Mouse (Mus musculus) CH12.LX (cell line): ENCODE measurements around the gene Osbp2. TPM values are rescaled to one million over a fixed set of nuclear protein-coding genes. Genes with fewer than 3 reads are reported as not detected.
A peak's percentile ranks its signal among the peaks of the same experiment; 100 is the strongest.

Experiments
- DNase-seq: peaks from one replicate; pipeline ENCODE4 v3.0.0-alpha.2; 2013; ENCODE audit errors: extremely low read depth
- H3K27ac ChIP-seq: 2 replicates; pipeline ENCODE4 v1.5.1; 2012; ENCODE audit warnings: low read depth, mild to moderate bottlenecking, control low read depth, moderate library complexity; ENCODE audit not compliant: insufficient read depth
- H3K27me3 ChIP-seq: replicated peaks from 2 replicates; pipeline ENCODE3; 2012; ENCODE audit warnings: inconsistent platforms
- H3K36me3 ChIP-seq, 2 experiments: replicated peaks in 1 of 2; 2 replicates each; pipeline versions ENCODE3 to v1.6.1; 2012; ENCODE audit warnings: inconsistent platforms in 1 of 2, low read length in 1 of 2, mild to moderate bottlenecking in 1 of 2, mixed read lengths in 1 of 2, moderate library complexity in 1 of 2; ENCODE audit not compliant: control insufficient read depth in 1 of 2, insufficient read depth in 1 of 2
- H3K4me1 ChIP-seq, 2 experiments: 2 replicates each; pipeline ENCODE4 v1.6.1; 2012; ENCODE audit warnings: inconsistent platforms in 1 of 2, moderate library complexity in 1 of 2; ENCODE audit not compliant: insufficient read depth in 2 of 2, control insufficient read depth in 1 of 2
- H3K4me2 ChIP-seq: 2 replicates; pipeline ENCODE4 v1.6.1; 2012; ENCODE audit warnings: low read depth, mild to moderate bottlenecking, control low read depth; ENCODE audit not compliant: poor library complexity, insufficient read depth, severe bottlenecking
- H3K4me3 ChIP-seq, 3 experiments: fragments of 150-350 bp in 1 of 3; sonication (generic) in 1 of 3; replicated peaks in 1 of 3; 2 replicates each; pipeline versions ENCODE3 to v1.5.1; 2011 to 2012; ENCODE audit warnings: low read depth in 2 of 3, low read length in 2 of 3, mild to moderate bottlenecking in 2 of 3, moderate library complexity in 2 of 3, control low read depth in 1 of 3, improper control_type of control experiment in 1 of 3, inconsistent platforms in 1 of 3, mixed read lengths in 1 of 3; ENCODE audit not compliant: poor library complexity in 1 of 3
- H3K79me2 ChIP-seq: replicated peaks from 2 replicates; pipeline ENCODE4 v1.6.1; 2012; ENCODE audit warnings: mild to moderate bottlenecking, moderate library complexity; ENCODE audit not compliant: control insufficient read depth, poor library complexity, insufficient read depth, severe bottlenecking; ENCODE audit errors: extremely low read depth
- H3K9ac ChIP-seq: 2 replicates; pipeline ENCODE4 v1.6.1; 2012; ENCODE audit warnings: low read depth, mild to moderate bottlenecking, control low read depth, moderate library complexity; ENCODE audit not compliant: insufficient read depth
- H3K9me3 ChIP-seq: replicated peaks from 2 replicates; pipeline ENCODE3; 2012; ENCODE audit warnings: low read length, inconsistent platforms, mixed read lengths
- BHLHE40 ChIP-seq: IDR thresholded peaks from 2 replicates; pipeline ENCODE4 v1.6.1; 2011; ENCODE audit warnings: mild to moderate bottlenecking, low read depth, low read length, improper control_type of control experiment
- CTCF ChIP-seq, 2 experiments: IDR thresholded peaks in 1 of 2; conservative IDR thresholded peaks in 1 of 2; 2 replicates each; pipeline ENCODE4 v1.5.1; 2011 to 2012; ENCODE audit warnings: low read depth in 2 of 2, low read length in 2 of 2, improper control_type of control experiment in 1 of 2, inconsistent platforms in 1 of 2, mild to moderate bottlenecking in 1 of 2, moderate library complexity in 1 of 2
- ELF1 ChIP-seq: IDR thresholded peaks from 2 replicates; pipeline ENCODE4 v1.6.1; 2014; ENCODE audit warnings: low read depth, mild to moderate bottlenecking, inconsistent platforms, low read length, improper control_type of control experiment
- EP300 ChIP-seq: IDR thresholded peaks from 2 replicates; pipeline ENCODE4 v1.6.1; 2011; ENCODE audit warnings: low read length, improper control_type of control experiment
- ETS1 ChIP-seq: conservative IDR thresholded peaks from 2 replicates; pipeline ENCODE4 v1.6.1; 2012; ENCODE audit warnings: low read depth, mild to moderate bottlenecking, inconsistent platforms, low read length, improper control_type of control experiment, moderate library complexity
- GABPA ChIP-seq: IDR thresholded peaks from 2 replicates; pipeline ENCODE4 v1.6.1; 2012; ENCODE audit warnings: low read depth, low read length, improper control_type of control experiment, inconsistent platforms; ENCODE audit not compliant: insufficient replicate concordance
- HCFC1 ChIP-seq: IDR thresholded peaks from 2 replicates; pipeline ENCODE4 v1.6.1; 2012; ENCODE audit warnings: low read depth, mild to moderate bottlenecking, inconsistent platforms, low read length, improper control_type of control experiment
- JUN ChIP-seq: IDR thresholded peaks from 2 replicates; pipeline ENCODE4 v1.6.1; 2011; ENCODE audit warnings: low read depth, mild to moderate bottlenecking, low read length, improper control_type of control experiment, moderate library complexity; ENCODE audit not compliant: insufficient read depth
- JUND ChIP-seq: conservative IDR thresholded peaks from 2 replicates; pipeline ENCODE4 v1.6.1; 2011; ENCODE audit warnings: low read depth, low read length, improper control_type of control experiment
- KAT2A ChIP-seq: IDR thresholded peaks from 2 replicates; pipeline ENCODE4 v1.6.1; 2012; ENCODE audit warnings: low read length, improper control_type of control experiment, inconsistent platforms; ENCODE audit not compliant: insufficient replicate concordance
- MAX ChIP-seq: IDR thresholded peaks from 2 replicates; pipeline ENCODE4 v1.6.1; 2011; ENCODE audit warnings: low read length, improper control_type of control experiment
- MEF2A ChIP-seq: IDR thresholded peaks from 2 replicates; pipeline ENCODE4 v1.6.1; 2014; ENCODE audit warnings: low read depth, mild to moderate bottlenecking, inconsistent platforms, low read length, improper control_type of control experiment, borderline replicate concordance
- MXI1 ChIP-seq: IDR thresholded peaks from 2 replicates; pipeline ENCODE4 v1.6.1; 2011; ENCODE audit warnings: mild to moderate bottlenecking, low read depth, low read length, improper control_type of control experiment
- MYC ChIP-seq: IDR thresholded peaks from 2 replicates; pipeline ENCODE4 v1.6.1; 2011; ENCODE audit warnings: low read depth, mild to moderate bottlenecking, improper control_type of control experiment, low read length
- NELFE ChIP-seq: IDR thresholded peaks from 2 replicates; pipeline ENCODE4 v1.6.1; 2011; ENCODE audit warnings: low read depth, low read length, improper control_type of control experiment
- NRF1 ChIP-seq: IDR thresholded peaks from 2 replicates; pipeline ENCODE4 v1.6.1; 2014; ENCODE audit warnings: low read depth, mild to moderate bottlenecking, inconsistent platforms, low read length, improper control_type of control experiment, moderate library complexity
- POLR2A ChIP-seq: IDR thresholded peaks from 2 replicates; pipeline ENCODE4 v1.6.1; 2011; ENCODE audit warnings: low read depth, mild to moderate bottlenecking, improper control_type of control experiment, low read length
- POLR2AphosphoS2 ChIP-seq: IDR thresholded peaks from 2 replicates; pipeline ENCODE4 v1.6.1; 2011; ENCODE audit warnings: low read depth, low read length, improper control_type of control experiment
- RAD21 ChIP-seq: IDR thresholded peaks from 2 replicates; pipeline ENCODE4 v1.6.1; 2011; ENCODE audit warnings: low read depth, mild to moderate bottlenecking, low read length, improper control_type of control experiment, moderate library complexity
- RCOR1 ChIP-seq: conservative IDR thresholded peaks from 2 replicates; pipeline ENCODE4 v1.6.1; 2012; ENCODE audit warnings: low read depth, mild to moderate bottlenecking, inconsistent platforms, low read length, improper control_type of control experiment
- SIN3A ChIP-seq: IDR thresholded peaks from 2 replicates; pipeline ENCODE4 v1.6.1; 2012; ENCODE audit warnings: low read length, improper control_type of control experiment, inconsistent platforms
- SMC3 ChIP-seq: IDR thresholded peaks from 2 replicates; pipeline ENCODE4 v1.6.1; 2011; ENCODE audit warnings: low read depth, low read length, improper control_type of control experiment
- TCF12 ChIP-seq: IDR thresholded peaks from 2 replicates; pipeline ENCODE4 v1.6.1; 2014; ENCODE audit warnings: low read depth, mild to moderate bottlenecking, inconsistent platforms, low read length, improper control_type of control experiment
- UBTF ChIP-seq: IDR thresholded peaks from 2 replicates; pipeline ENCODE4 v1.6.1; 2012; ENCODE audit warnings: low read depth, mild to moderate bottlenecking, inconsistent platforms, low read length, improper control_type of control experiment, moderate library complexity
- USF2 ChIP-seq: conservative IDR thresholded peaks from 2 replicates; pipeline ENCODE4 v1.6.1; 2011; ENCODE audit warnings: low read depth, low read length, improper control_type of control experiment
- ZC3H11A ChIP-seq: IDR thresholded peaks from 2 replicates; pipeline ENCODE4 v1.6.1; 2012; ENCODE audit warnings: low read depth, mild to moderate bottlenecking, inconsistent platforms, low read length, improper control_type of control experiment
- ZKSCAN1 ChIP-seq: IDR thresholded peaks from 2 replicates; pipeline ENCODE4 v1.6.1; 2012; ENCODE audit warnings: low read depth, inconsistent platforms, low read length, improper control_type of control experiment, borderline replicate concordance
- ZMIZ1 ChIP-seq: IDR thresholded peaks from 2 replicates; pipeline ENCODE4 v1.6.1; 2012; ENCODE audit warnings: low read depth, mild to moderate bottlenecking, inconsistent platforms, low read length, improper control_type of control experiment
- ZNF384 ChIP-seq: IDR thresholded peaks from 2 replicates; pipeline ENCODE4 v1.6.1; 2012; ENCODE audit warnings: low read depth, low read length, improper control_type of control experiment, inconsistent platforms
- dilution Hi-C: fragments of 300-500 bp; cut with MboI; formaldehyde crosslinking; loops from 2 replicates; pipeline ENCODE4 v1.14.3; 2020; ENCODE audit warnings: low sequenced_read_pairs; ENCODE audit not compliant: extremely low pct_unique_long_range_greater_than_20kb, extremely low pct_ligation_motif_present
- in situ Hi-C: fragments of 300-500 bp; cut with MboI; formaldehyde crosslinking; loops from 3 replicates; pipeline ENCODE4 v1.14.3; 2019; ENCODE audit warnings: low sequenced_read_pairs, low pct_ligation_motif_present, low pct_unique_long_range_greater_than_20kb, mixed read lengths
- polyA plus RNA-seq: library from polyadenylated mRNA; unstranded; fragments of >175 nt; gene quantifications from 2 replicates; pipeline ENCODE4 v1.2.1, GENCODE M21; 2012; ENCODE audit warnings: low read depth; ENCODE audit not compliant: insufficient read length
- total RNA-seq, 2 experiments: library from RNA; depleted of rRNA; stranded (reverse); fragments of 300-350 nt in 1 of 2; fragments of >200 nt in 1 of 2; gene quantifications; 2 replicates each; pipeline ENCODE4 v1.2.3; 2012 to 2014

Gene Osbp2
- total and polyA plus RNA-seq, 3 experiments, result not detected

- Histone ChIP-seq H3K27ac (no peak overlapping the region), H3K27me3 (peaks cover 35% of the 10 kb centered on the region), H3K9ac (no peak overlapping the region), H3K9me3 (peaks cover 21% of the 10 kb centered on the region), H3K79me2 (no peaks in the 10 kb centered on the region), H3K4me3 (no peak overlapping the region), H3K36me3 (no peaks in the 10 kb centered on the region), H3K4me2 (no peak overlapping the region), H3K4me1 (no peaks in the 10 kb centered on the region)
- dilution Hi-C loops (no loop called here), in situ Hi-C loops (no loop called here)
- DNase-seq, result no peak
- TF ChIP-seq MXI1, result no peak
- no peak for TF ChIP-seq ELF1
- no peak for TF ChIP-seq POLR2A
- TF ChIP-seq SMC3, result no peak
- TF ChIP-seq MYC, result no peak
- no peak for TF ChIP-seq ZMIZ1
- no peak for TF ChIP-seq ZNF384
- TF ChIP-seq NELFE, result no peak
- TF ChIP-seq POLR2AphosphoS2, result no peak
- no peak for TF ChIP-seq ZKSCAN1
- TF ChIP-seq NRF1, result no peak
- TF ChIP-seq JUND, result no peak
- TF ChIP-seq RCOR1, result no peak
- TF ChIP-seq JUN, result no peak
- no peak for TF ChIP-seq ZC3H11A
- no peak for TF ChIP-seq EP300
Measured at GRCm38 (mm10) chr11:3813340-3813739, 50.4 kb downstream of the Osbp2 start.

- peak; percentile 15 for DNase-seq
- no peaks in the 10 kb centered on the region for H3K79me2 ChIP-seq
- H3K4me3 ChIP-seq, result no peak overlapping the region
- dilution Hi-C loops, result no loop called here
- no peak overlapping the region for H3K27ac ChIP-seq
- H3K36me3 ChIP-seq, result no peaks in the 10 kb centered on the region
- TF ChIP-seq ZNF384 (no peak), ETS1 (no peak), RAD21 (peak; percentile 52), HCFC1 (no peak), SMC3 (peak; percentile 73), JUND (no peak), NRF1 (no peak), GABPA (no peak), BHLHE40 (no peak), MEF2A (no peak), ELF1 (no peak), ZMIZ1 (no peak), POLR2AphosphoS2 (no peak), UBTF (no peak), ZC3H11A (no peak), TCF12 (no peak), ZKSCAN1 (no peak), MAX (no peak), CTCF (conservative IDR thresholded peaks at IDR 0.05 in 1 of 2, IDR thresholded peaks at IDR 0.05 in 1 of 2; ENCODE audit: low read depth in 2 of 2, low read length in 2 of 2) (peak in 1 of 2 experiments; percentile 69; a peak in 2 of 4 replicates), SIN3A (no peak), KAT2A (no peak), USF2 (no peak)
- H3K4me2 ChIP-seq, result no peak overlapping the region
- H3K27me3 ChIP-seq, result peaks cover 34% of the 10 kb centered on the region
- no peak overlapping the region for H3K9ac ChIP-seq
- H3K4me1 ChIP-seq, result no peaks in the 10 kb centered on the region
- peaks cover 18% of the 10 kb centered on the region for H3K9me3 ChIP-seq
- in situ Hi-C loops, result no loop called here
Measured at GRCm38 (mm10) chr11:3808162-3808561, 55.5 kb downstream of the Osbp2 start.
